Mouse (Mus musculus) brain, embryonic 14.5 days (tissue): ENCODE data around the gene Nckap5. TPM values are rescaled to one million over a fixed set of nuclear protein-coding genes. Genes with fewer than 3 reads are reported as not detected.
A peak's percentile ranks its signal among the peaks of the same experiment; 100 is the strongest.

Experiments used
- DNase-seq: peaks from one replicate; pipeline ENCODE4 v3.0.0-alpha.2; 2011; ENCODE audit warnings: low read depth
- CTCF ChIP-seq: fragments of 200-500 bp; IDR thresholded peaks from 2 replicates; pipeline ENCODE4 v1.5.1; 2012; ENCODE audit warnings: inconsistent platforms, mild to moderate bottlenecking, moderate library complexity, borderline replicate concordance; ENCODE audit not compliant: insufficient read depth, insufficient read length; ENCODE audit errors: extremely low read depth
- POLR2A ChIP-seq: fragments of 200-500 bp; IDR thresholded peaks from 2 replicates; pipeline ENCODE4 v1.6.1; 2012; ENCODE audit warnings: mild to moderate bottlenecking, inconsistent platforms, borderline replicate concordance; ENCODE audit not compliant: poor library complexity, insufficient read depth, insufficient read length, severe bottlenecking; ENCODE audit errors: extremely low read depth
- polyA plus RNA-seq: library from polyadenylated mRNA; depleted of rRNA; stranded (reverse); fragments of >200 nt; gene quantifications from 2 replicates; pipeline ENCODE4 v1.2.3, GENCODE M21; 2012

Nckap5 gene
- polyA plus RNA-seq, 1 experiment, result 13.9 TPM

DNA sequence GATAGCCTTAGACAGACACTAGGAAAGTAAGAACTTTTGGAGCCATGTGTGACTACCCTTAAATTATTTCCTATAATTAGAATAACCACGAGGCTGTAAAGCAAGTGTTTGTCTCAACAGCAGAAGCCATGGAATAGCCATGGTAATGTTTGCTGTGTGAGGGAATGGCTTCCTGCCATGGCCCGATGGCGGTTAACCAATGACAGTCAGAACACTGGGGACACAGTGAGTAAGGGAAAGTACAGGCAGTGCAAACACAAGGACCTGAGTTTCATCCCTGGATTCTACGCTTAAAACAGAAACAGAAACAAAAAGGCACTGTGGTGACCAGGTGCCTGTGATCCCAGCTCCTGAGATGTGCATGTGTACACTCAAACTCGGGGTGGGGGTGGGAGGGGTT lies 419.2 kb downstream of the Nckap5 start:
- no peak for TF ChIP-seq CTCF
- no peak for TF ChIP-seq POLR2A
- no peak for DNase-seq

DNA sequence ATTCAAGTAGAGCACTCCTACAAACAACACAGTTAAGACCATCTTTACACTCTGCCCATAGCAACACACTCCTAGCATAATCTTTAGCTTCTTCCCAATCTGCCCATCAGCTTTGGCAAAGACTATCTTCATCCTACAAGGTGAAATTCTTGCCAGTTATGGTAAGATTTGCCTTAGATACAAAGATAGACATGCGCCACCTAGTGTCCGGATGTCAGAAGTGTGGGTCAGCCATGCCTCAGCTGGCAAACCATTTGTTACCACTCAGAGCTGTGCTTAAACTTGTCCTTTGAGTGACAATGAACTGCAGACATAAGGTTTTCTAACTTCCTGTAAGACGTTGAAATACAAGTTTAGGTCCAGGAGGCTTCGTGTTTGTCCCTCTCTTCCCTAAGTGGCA lies 422.7 kb downstream of the Nckap5 start:
- peak; percentile 52 for DNase-seq
- TF ChIP-seq POLR2A (no peak), CTCF (peak; percentile 57; the same call in 1 of the 2 replicates)

DNA sequence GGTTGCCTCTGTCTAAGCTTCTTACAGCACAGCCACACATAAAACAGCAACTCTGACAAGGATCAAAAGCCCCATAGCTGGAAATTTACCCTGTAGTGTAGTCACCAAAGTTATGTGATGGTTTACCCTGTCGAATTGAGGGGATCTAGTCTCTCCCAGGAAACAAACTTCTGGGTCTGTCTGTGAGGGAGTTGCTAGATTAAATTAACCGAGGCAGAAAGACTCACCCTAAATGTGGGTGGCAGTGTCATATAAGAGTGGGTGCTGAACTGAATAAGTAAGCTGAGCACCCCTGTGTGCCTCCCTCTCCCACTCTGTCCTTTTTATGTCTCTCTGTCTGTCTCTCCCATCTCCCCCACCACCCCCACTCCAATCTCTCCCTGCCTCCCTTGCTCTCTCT lies 425.1 kb downstream of the Nckap5 start:
- TF ChIP-seq CTCF (no peak), POLR2A (no peak)
- no peak for DNase-seq

DNA sequence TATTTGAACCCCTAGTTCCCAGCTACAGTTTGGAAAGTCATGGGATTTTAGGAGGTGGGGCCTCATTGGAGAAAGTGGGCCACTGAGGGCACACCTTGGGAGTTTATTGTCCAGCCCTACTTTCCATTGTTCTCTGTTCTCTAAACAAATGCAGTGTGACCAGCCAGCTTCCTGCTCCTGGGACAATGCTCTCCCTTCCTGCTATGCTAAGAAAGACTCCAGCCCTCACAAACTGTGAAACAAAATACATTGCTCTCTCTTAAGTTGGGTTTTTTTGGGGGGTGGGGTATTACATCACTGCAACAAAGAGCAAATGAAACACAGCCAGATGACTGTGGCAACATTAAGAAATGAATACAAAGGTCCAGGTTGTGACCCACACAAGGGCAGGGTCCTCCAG lies 426.6 kb downstream of the Nckap5 start:
- DNase-seq, result no peak
- no peak for TF ChIP-seq POLR2A
- TF ChIP-seq CTCF, result no peak

DNA sequence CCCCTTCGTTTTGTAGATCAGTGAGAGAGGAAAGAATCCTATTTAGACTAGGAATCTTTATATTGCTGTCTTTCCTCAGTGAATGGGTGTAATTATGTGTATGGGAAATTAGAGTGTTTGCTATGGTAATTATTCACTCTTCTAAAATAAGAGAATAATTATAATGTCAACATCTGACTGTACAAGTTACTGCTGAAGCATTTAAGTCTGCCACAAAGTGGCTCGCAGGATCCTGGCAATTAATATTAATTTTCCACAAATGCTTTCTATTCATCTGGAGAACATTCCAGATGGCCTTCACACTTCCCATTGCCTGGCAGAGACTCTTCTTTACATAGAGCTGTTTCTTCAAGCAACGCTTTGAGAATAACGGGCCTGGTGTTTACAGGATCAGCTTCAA lies 439.4 kb downstream of the Nckap5 start:
- TF ChIP-seq CTCF, result no peak
- TF ChIP-seq POLR2A, result no peak
- peak; percentile 86 for DNase-seq

DNA sequence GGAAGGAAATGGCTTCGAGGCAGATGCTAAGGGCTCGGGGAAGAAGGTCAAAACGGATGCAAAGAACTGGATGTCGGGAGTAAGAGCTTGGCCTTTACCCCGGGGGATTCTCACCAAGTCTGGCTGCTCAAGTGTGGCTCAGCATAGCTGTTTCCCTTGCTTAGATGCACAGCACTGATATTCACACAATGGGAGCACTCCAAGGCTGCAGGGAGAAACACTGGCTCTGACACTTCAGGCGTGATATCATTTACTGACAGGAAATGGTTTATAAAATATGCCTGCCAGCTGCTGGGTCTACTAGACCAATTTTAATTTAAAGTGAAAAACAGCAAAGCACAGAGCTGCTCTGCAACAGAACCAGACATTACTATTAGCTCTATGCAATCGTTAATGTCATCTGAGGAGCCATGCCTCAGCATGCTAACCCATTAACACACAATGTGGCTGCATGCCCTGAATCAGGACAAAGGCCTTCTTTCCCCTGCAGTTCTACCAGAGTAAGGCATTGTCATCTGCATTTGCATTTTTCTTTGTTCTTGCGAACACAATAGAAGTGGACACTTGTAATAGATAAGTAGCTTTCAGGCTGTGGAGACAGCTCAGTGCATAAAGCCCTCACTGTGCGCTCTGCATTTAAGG lies 453.1 kb downstream of the Nckap5 start:
- peak; percentile 43 for DNase-seq
- TF ChIP-seq CTCF (no peak), POLR2A (no peak)

DNA sequence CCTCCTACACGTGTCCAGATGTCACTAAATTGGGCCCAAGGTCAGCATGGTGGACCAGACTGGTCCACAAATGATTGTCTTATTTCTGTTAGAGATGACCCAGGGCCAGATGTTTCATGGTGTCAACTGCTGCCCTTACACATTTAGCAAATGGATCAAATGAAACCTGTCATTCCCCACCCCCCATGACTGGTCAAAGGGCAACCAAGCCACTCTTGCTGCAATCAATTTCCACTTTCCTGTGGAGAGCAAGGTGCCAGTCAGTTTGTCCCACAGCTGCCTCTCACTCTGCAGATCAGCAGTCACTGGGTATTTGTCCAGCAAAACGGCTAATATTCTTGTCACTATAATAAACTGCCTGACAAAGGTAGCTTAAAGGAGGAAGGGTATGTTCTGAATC lies 463.9 kb downstream of the Nckap5 start:
- TF ChIP-seq CTCF (no peak), POLR2A (no peak)
- DNase-seq, result no peak

DNA sequence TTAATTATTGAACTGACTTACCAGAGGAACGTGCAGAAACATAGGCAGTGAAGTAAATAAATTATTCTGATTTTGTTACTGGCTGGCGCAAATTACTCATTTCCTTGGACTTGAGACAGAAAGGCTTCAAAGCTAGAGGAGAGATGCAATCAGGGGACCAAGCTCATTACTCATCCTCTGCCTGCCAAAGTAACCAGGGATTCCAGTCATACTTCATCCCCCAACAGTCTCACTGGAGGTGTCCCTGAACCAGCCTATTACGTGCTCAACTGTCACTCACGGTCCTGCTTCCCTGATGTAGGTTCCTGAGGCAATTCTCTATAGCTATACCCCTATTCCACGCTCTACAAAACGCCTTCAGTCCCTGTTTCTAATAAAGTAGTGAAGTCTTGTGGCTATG lies 466.0 kb downstream of the Nckap5 start:
- DNase-seq, result peak; percentile 55
- no peak for TF ChIP-seq POLR2A
- no peak for TF ChIP-seq CTCF

DNA sequence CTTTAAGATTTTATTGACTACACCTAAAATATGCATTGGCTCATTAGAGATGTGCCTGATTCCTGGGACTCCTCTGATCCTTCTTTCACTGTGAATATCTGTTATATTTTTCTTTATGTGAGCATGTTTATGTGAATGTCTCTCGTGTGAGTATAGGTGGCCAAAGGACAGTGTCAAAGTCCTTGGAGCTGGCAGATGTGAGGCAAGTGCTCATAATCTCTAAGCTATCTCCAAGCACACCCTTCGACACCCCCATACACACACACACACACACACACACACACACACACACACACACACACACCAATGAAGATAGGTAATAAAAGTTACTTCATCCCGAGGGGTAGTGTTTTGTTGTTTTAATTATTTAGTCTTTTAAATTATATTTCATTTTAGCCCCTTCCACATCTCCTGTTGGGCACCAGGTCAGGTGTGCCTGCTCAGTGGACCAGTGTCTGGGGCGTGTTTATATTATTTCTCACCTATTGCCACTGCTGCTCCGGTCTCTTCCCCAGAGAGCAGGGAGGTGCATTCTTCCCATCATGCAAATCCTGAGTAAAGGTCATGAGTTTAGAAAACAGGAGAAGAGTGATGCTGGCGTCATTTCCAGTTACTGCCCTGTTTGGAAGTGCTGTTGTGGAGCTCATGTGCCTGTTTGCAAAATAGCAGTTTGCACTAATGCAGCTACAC lies 469.9 kb downstream of the Nckap5 start:
- DNase-seq, result no peak
- no peak for TF ChIP-seq POLR2A
- no peak for TF ChIP-seq CTCF

DNA sequence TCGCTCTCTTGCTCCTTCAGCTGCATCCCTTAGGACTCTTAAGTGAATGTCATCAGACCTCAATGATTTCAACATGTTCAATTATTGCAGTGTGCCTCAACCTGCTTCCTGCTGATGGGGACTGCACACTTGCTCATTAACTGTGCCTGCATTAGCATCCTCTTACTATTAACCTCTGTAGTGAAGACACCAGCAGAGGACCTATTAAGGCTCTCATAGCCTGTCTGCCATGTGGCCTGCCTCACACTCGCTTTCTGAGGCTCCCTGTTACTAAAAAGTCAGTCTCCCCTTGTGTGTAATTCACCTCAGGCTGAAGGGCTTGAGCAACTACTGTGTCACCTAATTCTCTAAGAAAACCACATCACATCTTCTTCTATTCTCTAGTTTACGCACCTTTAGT lies 470.5 kb downstream of the Nckap5 start:
- DNase-seq, result peak; percentile 51
- TF ChIP-seq CTCF (no peak), POLR2A (no peak)

DNA sequence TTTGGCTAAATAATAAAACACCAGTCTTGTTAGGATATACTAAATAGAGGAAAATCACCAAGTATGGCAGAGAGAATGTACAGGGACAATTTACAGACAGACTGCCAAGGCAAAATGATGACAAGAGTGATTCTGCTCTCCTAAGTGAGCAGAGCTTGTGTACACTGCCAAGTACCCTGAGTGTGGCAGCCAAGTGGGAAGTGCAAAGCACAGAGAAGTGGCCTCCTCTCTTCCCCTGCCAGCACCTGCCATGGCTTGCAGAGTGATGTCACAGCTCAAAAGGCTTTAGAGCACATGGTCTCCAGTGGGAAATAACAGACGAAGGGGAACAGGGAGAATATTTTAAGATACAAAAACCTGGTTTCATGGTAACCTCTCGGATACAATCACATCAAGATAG lies 488.8 kb downstream of the Nckap5 start:
- TF ChIP-seq CTCF, result no peak
- no peak for TF ChIP-seq POLR2A
- peak; percentile 85 for DNase-seq

DNA sequence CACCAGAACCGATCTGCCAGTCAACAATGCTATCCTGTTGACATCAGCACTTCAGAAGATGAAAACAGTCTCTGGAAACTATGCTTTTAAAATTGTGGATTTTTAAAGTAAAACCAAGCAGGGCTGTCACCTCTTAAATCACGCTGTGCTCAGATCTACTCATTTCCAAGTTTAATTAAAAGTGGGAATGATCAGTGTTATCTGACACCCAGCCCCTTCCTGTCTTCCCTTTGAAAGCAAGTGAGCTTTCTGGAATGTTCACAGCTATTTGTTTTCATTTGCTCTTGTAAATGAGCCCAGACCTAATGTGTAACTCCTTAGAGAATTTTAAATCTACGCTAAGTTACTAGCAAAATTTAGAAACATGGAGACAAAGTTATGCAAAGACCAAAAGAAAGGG lies 491.3 kb downstream of the Nckap5 start:
- TF ChIP-seq POLR2A (no peak), CTCF (no peak)
- DNase-seq, result no peak
